Mouse (Mus musculus) stomach, embryonic 14.5 days (tissue): Measurements from ENCODE around the gene Slc35e4. TPM values are rescaled to one million over a fixed set of nuclear protein-coding genes. Genes with fewer than 3 reads are reported as not detected.
A peak's percentile ranks its signal among the peaks of the same experiment; 100 is the strongest.

Experiments used
- ATAC-seq: fragments of 200-750 bp; cut with Nextera tagmentation; 2 replicates; pipeline ENCODE4 v1.8.0; 2017; ENCODE audit warnings: low read depth, moderate TSS enrichment; ENCODE audit not compliant: insufficient number of reproducible peaks, insufficient read depth, low FRiP score
- H3K27ac ChIP-seq: fragments of 300-500 bp; sonication (generic); 2 replicates; pipeline ENCODE4 v1.5.1; 2014; ENCODE audit warnings: mild to moderate bottlenecking, low read length, moderate library complexity, mixed read lengths
- H3K27me3 ChIP-seq: fragments of 300-500 bp; sonication (generic); 2 replicates; pipeline ENCODE4 v1.6.1; 2014; ENCODE audit warnings: low read length, control low read depth, mixed read lengths; ENCODE audit not compliant: control insufficient read depth, insufficient read depth
- H3K36me3 ChIP-seq: fragments of 300-500 bp; sonication (generic); 2 replicates; pipeline ENCODE4 v1.6.1; 2014; ENCODE audit warnings: mild to moderate bottlenecking, control low read depth, low read length, moderate library complexity, mixed read lengths; ENCODE audit not compliant: control insufficient read depth, insufficient read depth
- H3K4me1 ChIP-seq: fragments of 300-500 bp; sonication (generic); 2 replicates; pipeline ENCODE4 v1.6.1; 2014; ENCODE audit warnings: low read length, control low read depth, mixed read lengths; ENCODE audit not compliant: control insufficient read depth, insufficient read depth
- H3K4me2 ChIP-seq: fragments of 300-500 bp; sonication (generic); replicated peaks from 2 replicates; pipeline ENCODE4 v1.6.1; 2014; ENCODE audit warnings: low read depth, low read length, control low read depth
- H3K4me3 ChIP-seq: fragments of 300-500 bp; sonication (generic); 2 replicates; pipeline ENCODE4 v1.5.1; 2014; ENCODE audit warnings: low read depth, low read length, control low read depth
- H3K9ac ChIP-seq: fragments of 300-500 bp; sonication (generic); replicated peaks from 2 replicates; pipeline ENCODE4 v1.6.1; 2014; ENCODE audit warnings: low read depth, mild to moderate bottlenecking, control low read depth, low read length, moderate library complexity, mixed read lengths
- H3K9me3 ChIP-seq: fragments of 300-500 bp; sonication (generic); 2 replicates; pipeline ENCODE4 v1.6.1; 2016; ENCODE audit warnings: low read depth, low read length, control low read depth; ENCODE audit not compliant: control insufficient read depth
- WGBS: fragments of 180-500 bp; shearing (Covaris S2); extraction: QIAGEN DNeasy Blood & Tissue Kit; methylation state at CpG from one replicate; pipeline ENCODE4 v1.1.7; 2014; 5-methylcytosine and 5-hydroxymethylcytosine counted together
- polyA plus RNA-seq: library from polyadenylated mRNA; unstranded; fragments of >200 nt; fragmentation: Nextera tagmentation; extraction: Ambion mirVana; gene quantifications from 2 replicates; pipeline ENCODE4 v1.2.1, GENCODE M21; 2014

Slc35e4 gene
- polyA plus RNA-seq, 1 experiment from 2014 or later = 3.7 TPM

GRCm38 (mm10) chr11:3900296-3900695, 14.2 kb downstream of the Slc35e4 start:
- no peak for ATAC-seq
- no peaks in the 10 kb centered on the region for H3K9me3 ChIP-seq
- no peak overlapping the region for H3K4me3 ChIP-seq
- H3K27ac ChIP-seq = no peak overlapping the region
- H3K4me1 ChIP-seq = no peaks in the 10 kb centered on the region
- no peak overlapping the region for H3K9ac ChIP-seq
- 67% methylated on average over 6 of the region's 6 CpGs for WGBS
- H3K36me3 ChIP-seq = peaks cover 3% of the 10 kb centered on the region; the same call in 1 of the 2 replicates
- no peak overlapping the region for H3K4me2 ChIP-seq
- H3K27me3 ChIP-seq = no peaks in the 10 kb centered on the region

GRCm38 (mm10) chr11:3895933-3896332, 18.5 kb downstream of the Slc35e4 start:
- Histone ChIP-seq H3K9me3 (no peaks in the 10 kb centered on the region), H3K36me3 (peaks cover 3% of the 10 kb centered on the region; the same call in 1 of the 2 replicates), H3K9ac (no peak overlapping the region), H3K4me2 (no peak overlapping the region), H3K4me1 (no peaks in the 10 kb centered on the region), H3K4me3 (no peak overlapping the region), H3K27ac (no peak overlapping the region), H3K27me3 (no peaks in the 10 kb centered on the region)
- no peak for ATAC-seq
- WGBS = 87% methylated on average over 1 of the region's 1 CpGs

GRCm38 (mm10) chr11:3895458-3895857, 19.0 kb downstream of the Slc35e4 start:
- ATAC-seq = peak; percentile 64
- Histone ChIP-seq H3K9ac (peak overlapping the region; percentile 40), H3K4me2 (peak overlapping the region; percentile 86), H3K27me3 (no peaks in the 10 kb centered on the region), H3K4me3 (peak overlapping the region; percentile 52), H3K4me1 (no peaks in the 10 kb centered on the region), H3K9me3 (no peaks in the 10 kb centered on the region), H3K27ac (peak overlapping the region; percentile 87), H3K36me3 (peaks cover 3% of the 10 kb centered on the region; the same call in 1 of the 2 replicates)
- WGBS = 2% methylated on average over 8 of the region's 10 CpGs

GRCm38 (mm10) chr11:3894406-3895281, 19.8 kb downstream of the Slc35e4 start, which contains the start of the genes 4921536K21Rik and Dusp18:
Gene 4921536K21Rik (minus strand): TSS chr11:3895098.
Gene Dusp18 (plus strand): TSS chr11:3895240.
- H3K4me3 ChIP-seq = peak within 1 kb of the TSS; percentile 52
- peak within 1 kb of the TSS; percentile 40 for H3K9ac ChIP-seq
- H3K36me3 ChIP-seq = peaks cover 3% of the 10 kb centered on the region; the same call in 1 of the 2 replicates
- H3K4me1 ChIP-seq = no peaks in the 10 kb centered on the region
- peak within 1 kb of the TSS; percentile 86 for H3K4me2 ChIP-seq
- WGBS = 4% methylated on average over 46 of the region's 46 CpGs
- H3K27ac ChIP-seq = peak within 1 kb of the TSS; percentile 87
- H3K9me3 ChIP-seq = no peaks in the 10 kb centered on the region
- no peaks in the 10 kb centered on the region for H3K27me3 ChIP-seq
- ATAC-seq = peak; percentile 96

DNA sequence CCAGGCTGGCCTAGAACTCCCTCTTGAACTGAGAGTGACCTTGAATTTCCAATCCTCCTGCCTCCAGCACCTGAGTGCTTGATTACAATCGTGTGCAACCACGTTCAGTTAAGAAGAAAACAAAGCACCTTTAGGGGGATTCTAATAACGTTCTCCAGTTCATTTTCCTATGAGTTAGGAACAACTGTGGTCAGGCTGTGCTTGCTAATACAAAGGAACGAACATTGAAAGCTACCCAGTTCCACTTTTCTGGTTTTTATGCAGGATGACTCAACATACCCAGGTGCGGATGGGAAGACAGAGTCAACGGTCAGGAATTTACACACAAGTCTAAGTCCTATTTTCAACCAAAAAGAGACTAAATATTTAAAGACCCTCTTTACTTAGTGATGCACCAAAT, 20.5 kb downstream of the Slc35e4 start:
- 80% methylated on average over 6 of the region's 6 CpGs for WGBS
- Histone ChIP-seq H3K9ac (no peak overlapping the region), H3K9me3 (no peaks in the 10 kb centered on the region), H3K4me1 (no peaks in the 10 kb centered on the region), H3K27me3 (no peaks in the 10 kb centered on the region), H3K4me2 (0 out of 2 replicates have a peak overlapping the region, but pooled peaks have one; percentile 86), H3K36me3 (peaks cover 3% of the 10 kb centered on the region; the same call in 1 of the 2 replicates), H3K27ac (no peak overlapping the region), H3K4me3 (no peak overlapping the region)
- ATAC-seq = no peak

GRCm38 (mm10) chr11:3887331-3887730, 27.1 kb downstream of the Slc35e4 start:
- Histone ChIP-seq H3K4me2 (no peak overlapping the region), H3K9me3 (no peaks in the 10 kb centered on the region), H3K36me3 (no peaks in the 10 kb centered on the region), H3K4me3 (no peak overlapping the region), H3K4me1 (no peaks in the 10 kb centered on the region), H3K27ac (no peak overlapping the region), H3K9ac (no peak overlapping the region), H3K27me3 (no peaks in the 10 kb centered on the region)
- 64% methylated on average over 5 of the region's 5 CpGs for WGBS
- no peak for ATAC-seq

DNA sequence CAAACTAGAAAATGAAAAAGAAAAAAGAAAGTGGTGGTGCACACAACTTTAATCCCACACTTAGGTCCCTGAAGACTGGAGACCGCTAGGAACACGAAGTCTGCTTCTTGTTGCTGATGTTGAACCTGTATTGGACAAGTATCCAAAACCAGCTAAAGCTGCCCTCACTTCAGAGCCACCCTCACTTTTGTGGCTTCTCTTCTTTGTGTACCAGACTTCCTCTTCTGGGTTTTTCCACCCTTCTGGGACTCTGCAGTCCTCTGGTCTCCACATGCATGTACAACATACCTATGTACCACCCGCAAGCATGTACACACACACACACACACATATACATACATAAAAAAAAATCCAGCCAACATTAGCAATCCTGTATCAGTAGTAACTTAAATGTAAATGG, 30.8 kb downstream of the Slc35e4 start:
- Histone ChIP-seq H3K4me2 (no peak overlapping the region), H3K9ac (no peak overlapping the region), H3K4me1 (no peaks in the 10 kb centered on the region), H3K9me3 (no peaks in the 10 kb centered on the region), H3K36me3 (no peaks in the 10 kb centered on the region), H3K27ac (no peak overlapping the region), H3K4me3 (no peak overlapping the region), H3K27me3 (no peaks in the 10 kb centered on the region)
- no peak for ATAC-seq
- 88% methylated on average over 3 of the region's 3 CpGs for WGBS

DNA sequence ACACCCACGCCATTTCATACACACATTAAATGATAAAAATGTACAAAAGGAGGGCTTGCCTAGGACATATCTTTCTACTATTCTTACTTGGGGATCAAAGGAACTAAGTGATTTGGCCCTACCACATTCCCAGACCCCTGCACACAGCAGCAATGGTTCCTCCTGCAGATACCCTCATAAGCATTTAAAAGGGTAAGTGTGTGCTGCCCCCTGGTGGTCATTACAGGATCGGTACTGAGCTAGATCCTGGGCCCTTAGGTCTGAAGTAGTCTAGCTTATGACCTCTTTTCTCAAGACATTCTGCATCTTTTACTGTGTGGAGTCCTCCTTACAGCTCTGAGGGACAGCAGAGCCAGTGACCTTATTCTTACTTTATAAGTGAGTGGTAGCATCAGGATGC, 34.6 kb downstream of the Slc35e4 start:
- H3K4me3 ChIP-seq = no peak overlapping the region
- H3K27ac ChIP-seq = no peak overlapping the region
- H3K9me3 ChIP-seq = no peaks in the 10 kb centered on the region
- no peak overlapping the region for H3K4me2 ChIP-seq
- no peaks in the 10 kb centered on the region for H3K27me3 ChIP-seq
- H3K9ac ChIP-seq = no peak overlapping the region
- 40% methylated on average over 2 of the region's 2 CpGs for WGBS
- peak; percentile 63; the same call in 1 of the 2 replicates for ATAC-seq
- H3K4me1 ChIP-seq = no peaks in the 10 kb centered on the region
- no peaks in the 10 kb centered on the region for H3K36me3 ChIP-seq
